Mouse (Mus musculus) cortical plate, adult 2 months (tissue): ENCODE measurements at regions not wholly inside any gene's neighbourhood (a gene's known extent, or its start where the extent isn't known, plus 50 kb on each side); places are given as distances from the start of the nearest gene placed in this dataset.

Source experiments
- CTCF ChIP-seq: fragments of 200-500 bp; IDR thresholded peaks from 2 replicates; pipeline ENCODE4 v1.5.1; 2011; ENCODE audit warnings: mild to moderate bottlenecking, control low read depth, low read length; ENCODE audit not compliant: insufficient read depth; ENCODE audit errors: extremely low read depth
- POLR2A ChIP-seq: fragments of 200-500 bp; IDR thresholded peaks from 2 replicates; pipeline ENCODE4 v1.6.1; 2011; ENCODE audit warnings: mild to moderate bottlenecking, low read length, control low read depth; ENCODE audit not compliant: insufficient read depth; ENCODE audit errors: extremely low read depth

DNA sequence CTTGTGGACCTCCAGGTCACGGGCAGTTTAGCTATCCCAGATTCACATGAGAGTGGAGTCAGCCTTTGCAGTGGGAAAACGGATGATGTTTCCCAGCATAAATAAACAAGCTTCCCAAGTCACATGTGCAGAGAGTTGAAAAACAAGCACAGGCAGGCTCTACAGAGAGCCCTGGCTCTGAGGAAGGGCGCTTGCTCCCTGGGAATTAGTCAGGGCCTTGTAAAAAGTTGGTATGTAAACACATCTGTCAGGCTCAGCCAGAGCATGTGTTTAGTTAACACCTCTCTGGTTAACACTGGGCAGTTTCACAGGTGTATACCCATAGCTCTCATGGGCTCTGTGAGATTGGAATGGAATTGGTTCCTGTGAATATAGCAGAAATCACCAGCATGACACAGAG, 51.9 kb upstream of the Arhgap42 start:
- TF ChIP-seq POLR2A = no peak
- TF ChIP-seq CTCF = no peak
